Mouse (Mus musculus): ENCODE data around the gene Zbtb22.

Zbtb22 gene

DNA sequence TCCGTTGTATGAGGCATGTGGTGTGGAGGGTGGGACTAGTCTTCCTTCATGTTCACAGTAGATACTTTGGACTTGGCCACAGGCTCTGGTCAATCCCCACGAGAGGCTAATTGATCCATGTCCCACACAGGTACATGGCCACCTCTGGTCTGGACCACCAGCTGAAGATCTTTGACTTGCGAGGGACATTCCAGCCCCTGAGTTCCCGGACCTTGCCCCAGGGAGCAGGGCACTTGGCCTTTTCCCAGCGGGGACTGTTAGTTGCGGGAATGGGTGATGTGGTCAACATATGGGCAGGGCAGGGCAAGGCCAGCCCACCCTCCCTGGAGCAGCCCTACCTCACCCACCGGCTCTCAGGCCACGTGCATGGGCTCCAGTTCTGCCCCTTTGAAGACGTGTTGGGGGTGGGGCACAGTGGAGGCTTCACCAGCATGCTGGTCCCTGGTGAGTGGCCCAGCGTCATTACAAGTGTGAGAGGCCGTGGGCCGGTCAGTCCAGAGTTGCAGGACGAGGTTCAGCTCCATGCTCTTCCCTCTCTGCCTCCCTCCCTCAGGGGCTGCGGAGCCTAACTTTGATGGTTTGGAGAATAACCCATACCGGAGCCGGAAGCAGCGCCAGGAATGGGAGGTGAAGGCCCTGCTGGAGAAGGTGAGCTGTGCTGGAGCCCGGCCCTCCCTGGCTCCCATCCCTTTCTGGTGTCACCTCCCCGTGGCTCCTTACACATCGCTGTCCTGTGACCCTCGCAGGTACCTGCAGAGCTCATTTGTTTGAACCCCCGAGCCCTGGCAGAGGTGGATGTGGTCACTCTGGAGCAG is 32.6 kb downstream of the Zbtb22 start:
- DNase-seq, result no peak

DNA sequence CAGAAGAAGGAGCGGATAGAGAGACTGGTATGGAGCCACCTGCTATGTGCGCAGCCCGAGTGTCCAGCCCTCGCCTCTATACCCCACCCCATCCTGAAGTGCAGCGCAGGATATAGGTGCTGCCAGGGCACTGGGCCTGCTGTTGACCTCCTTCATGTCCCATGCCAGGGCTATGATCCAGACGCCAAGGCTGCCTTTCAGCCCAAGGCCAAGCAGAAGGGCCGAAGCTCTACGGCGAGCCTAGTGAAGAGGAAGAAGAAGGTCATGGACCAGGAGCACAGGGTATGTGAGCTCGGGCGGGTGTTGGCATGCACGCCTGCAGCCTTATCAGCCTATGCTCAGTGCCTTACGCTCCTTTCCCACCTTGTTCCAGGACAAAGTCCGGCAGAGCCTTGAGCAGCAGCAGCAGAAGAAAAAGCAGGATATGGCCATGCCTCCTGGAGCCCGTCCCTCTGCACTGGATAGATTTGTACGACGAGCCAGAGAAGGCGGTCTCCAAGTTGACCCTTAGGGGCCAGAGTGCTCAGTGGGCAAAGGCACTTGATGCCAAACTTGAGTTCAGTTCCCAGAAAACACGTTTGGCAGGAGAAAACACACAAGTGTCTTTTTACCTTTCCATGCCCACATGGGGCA is 33.3 kb downstream of the Zbtb22 start:
- no peak for DNase-seq

DNA sequence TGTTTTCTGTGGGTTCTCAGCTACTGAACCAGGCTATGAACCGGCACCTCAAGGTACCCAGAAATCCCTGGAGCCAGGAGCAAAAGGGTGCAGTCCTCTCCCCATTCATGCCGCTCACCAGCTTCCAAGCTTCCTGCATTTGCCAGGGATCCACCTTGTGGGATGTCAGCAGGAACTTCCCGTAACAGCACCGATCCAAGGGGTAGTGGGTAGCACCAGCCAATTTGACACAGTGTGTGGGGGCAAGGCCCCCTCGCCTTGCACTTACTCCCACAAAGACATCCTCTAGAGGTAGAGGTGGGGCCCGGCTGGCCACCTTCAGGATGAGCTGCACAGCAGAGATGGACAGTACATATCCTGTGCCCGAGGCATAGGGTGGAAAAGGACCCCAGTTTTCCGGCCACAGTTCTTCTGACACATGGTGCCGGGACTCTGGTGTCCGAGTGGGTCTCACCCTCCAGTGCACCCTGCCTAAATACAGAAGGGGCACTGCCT is 34.5 kb downstream of the Zbtb22 start:
- no peak for DNase-seq

DNA sequence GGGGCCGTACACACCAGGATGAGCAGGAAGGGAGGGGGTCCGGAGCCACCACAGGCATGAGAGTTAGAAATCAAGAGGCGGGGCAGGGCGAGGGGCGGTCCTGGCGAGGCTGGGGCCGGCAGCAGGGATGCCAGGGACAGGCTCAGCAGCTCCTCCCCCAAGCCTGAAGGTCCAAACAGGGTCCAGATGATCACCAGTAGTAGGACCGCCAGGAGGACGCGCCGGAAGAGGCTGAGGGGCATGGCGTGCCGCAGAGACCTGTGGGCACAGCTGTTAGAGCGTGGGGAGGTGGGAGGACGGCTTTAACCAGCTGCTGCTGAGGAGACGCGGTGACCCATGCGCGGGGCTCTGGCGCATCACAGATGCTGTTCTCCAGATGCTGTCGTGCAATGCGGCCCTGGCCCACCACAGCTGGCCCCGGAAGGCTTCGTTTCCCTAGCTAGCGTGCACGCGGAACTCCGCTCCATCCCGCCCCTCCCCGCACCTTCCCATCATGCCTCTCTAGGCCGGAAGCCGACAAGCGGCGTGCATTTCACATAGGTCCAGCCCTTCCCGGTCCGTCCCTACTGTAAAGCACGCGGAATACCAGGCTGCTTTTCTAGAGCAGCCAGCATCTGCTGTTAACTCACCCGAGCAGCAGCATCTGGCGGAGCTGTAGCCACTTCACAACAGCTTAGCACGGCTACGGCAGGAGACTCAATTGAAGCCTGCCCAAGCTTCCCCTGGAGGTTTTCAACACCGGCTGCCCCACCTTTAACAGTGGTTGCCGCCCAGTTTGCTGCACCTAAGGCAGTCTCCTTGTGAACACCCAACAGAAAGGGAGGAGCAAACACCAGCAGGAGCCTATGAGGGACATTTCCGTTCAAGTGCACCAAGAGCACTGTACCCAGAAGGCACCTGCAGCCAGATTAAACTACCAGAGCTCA is 35.6 kb downstream of the Zbtb22 start, which contains the start of gene B3galt4:
TSS of gene B3galt4 (minus strand) at position 468 of the 926 bp plus-strand sequence.
- peak; percentile 73 to 88 for DNase-seq

- peak in 1 of 2 experiments; percentile 3 for DNase-seq
Observed at GRCm38 (mm10) chr17:33952015-33952414, 36.3 kb downstream of the Zbtb22 start.

DNA sequence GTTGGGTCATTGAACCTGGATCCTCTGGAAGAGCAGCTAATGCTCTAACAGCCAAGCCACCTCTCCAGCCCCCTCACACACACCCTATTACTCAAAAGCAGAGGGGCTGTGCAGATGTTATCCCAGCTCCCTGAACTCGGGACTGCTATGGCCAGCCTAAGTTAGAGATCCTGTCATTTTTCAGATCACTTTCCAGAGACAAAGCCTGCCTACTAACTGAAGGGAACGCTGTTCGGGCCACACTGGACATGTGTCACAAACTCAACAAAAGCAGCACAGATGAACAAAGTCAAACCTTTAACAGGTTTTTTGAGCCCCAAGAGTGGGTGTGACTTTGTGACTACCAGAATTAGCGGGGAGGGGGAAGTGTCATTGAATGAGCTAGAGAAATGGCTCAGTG is 37.2 kb downstream of the Zbtb22 start:
- no peak for DNase-seq

DNA sequence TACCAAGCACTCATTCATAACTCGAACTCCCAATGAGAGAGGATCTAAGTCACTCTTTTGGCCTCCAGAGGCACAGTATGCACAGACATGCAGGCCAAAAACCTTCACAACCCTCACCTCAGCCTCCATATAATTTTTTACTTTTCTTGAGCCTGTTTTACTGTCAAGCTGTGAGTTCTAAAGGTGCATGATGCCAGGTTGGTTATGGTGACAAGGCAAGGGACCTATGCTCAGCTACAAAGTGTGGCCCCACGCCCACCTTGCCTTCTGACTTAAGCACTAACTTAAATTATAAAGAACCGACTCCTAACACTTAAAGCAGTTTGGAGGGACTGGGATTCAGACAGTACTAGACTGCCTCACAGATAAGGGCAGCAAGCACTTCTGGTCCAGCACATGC is 37.6 kb downstream of the Zbtb22 start:
- DNase-seq, result no peak

- no peak for DNase-seq
Observed at GRCm38 (mm10) chr17:33953961-33954565, 38.4 kb downstream of the Zbtb22 start.

- no peak for DNase-seq
Observed at GRCm38 (mm10) chr17:33954646-33955554, 39.2 kb downstream of the Zbtb22 start.

- DNase-seq, result peak; percentile 96
Observed at GRCm38 (mm10) chr17:33955555-33956214, 40.0 kb downstream of the Zbtb22 start, which contains the start of the genes Vps52 and Rps18. TSS of gene Vps52 (plus strand) at chr17:33955812. TSS of gene Rps18 (minus strand) at chr17:33956001.

GRCm38 (mm10) chr17:33956336-33956735 is 40.6 kb downstream of the Zbtb22 start:
- DNase-seq, result no peak

DNA sequence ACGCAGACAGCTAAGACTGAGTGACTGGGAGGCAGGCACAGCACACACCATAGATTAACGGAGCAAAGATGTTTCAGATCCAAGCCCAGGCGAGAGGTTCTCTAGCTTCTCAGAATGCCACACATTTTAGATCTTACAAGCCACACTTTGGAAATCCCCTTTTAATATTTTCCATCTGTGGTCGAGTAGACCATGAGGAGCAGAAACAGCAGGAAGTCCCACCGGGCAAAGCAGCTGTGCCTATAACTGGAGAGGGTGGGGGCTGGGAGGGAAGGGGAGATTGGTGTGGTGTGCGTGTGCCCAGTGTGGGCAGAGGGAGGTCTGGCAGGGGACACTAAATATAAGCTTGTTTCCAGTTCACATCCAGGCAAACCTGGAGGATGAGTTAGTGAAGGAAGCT is 41.8 kb downstream of the Zbtb22 start:
- DNase-seq, result peak in 1 of 2 experiments; percentile 4

- peak in 1 of 2 experiments; percentile 3 for DNase-seq
Observed at GRCm38 (mm10) chr17:33958451-33958850, 42.7 kb downstream of the Zbtb22 start.

DNA sequence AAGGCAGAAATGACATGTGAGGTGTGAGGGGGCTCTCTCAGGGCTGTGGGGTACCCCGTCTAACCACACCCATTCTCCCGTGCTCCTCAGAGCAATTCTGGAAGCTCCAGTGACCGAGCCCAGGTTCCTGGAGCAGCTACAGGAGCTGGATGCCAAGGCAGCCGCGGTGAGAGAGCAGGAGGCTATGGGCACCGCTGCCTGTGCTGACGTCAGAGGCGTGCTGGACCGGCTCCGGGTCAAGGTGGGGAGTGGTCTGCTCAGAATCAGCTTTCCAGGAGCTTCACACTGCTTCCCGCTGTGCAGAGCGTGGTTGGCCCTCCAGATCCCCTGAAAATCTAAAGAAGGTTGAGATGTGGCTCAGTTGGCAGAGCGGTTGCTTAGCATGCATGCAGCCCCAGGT is 43.4 kb downstream of the Zbtb22 start:
- peak in 1 of 2 experiments; percentile 17 for DNase-seq

DNA sequence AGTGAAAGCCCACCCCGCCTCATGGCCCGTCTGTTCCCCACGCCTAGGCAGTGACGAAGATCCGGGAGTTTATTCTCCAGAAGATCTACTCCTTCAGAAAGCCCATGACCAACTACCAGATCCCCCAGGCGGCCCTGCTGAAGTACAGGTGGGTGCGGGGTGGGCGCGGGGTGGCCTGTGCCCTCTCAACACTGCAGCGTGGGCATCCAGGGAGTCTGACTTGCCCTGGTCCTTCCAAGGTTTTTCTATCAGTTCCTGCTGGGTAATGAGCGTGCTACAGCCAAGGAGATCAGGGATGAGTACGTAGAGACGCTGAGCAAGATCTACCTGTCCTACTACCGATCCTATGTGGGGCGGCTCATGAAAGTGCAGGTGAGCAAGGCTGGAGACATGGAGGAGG is 44.2 kb downstream of the Zbtb22 start:
- peak in 1 of 2 experiments; percentile 10 for DNase-seq

GRCm38 (mm10) chr17:33962876-33963275 is 47.2 kb downstream of the Zbtb22 start:
- DNase-seq, result peak in 1 of 2 experiments; percentile 2

GRCm38 (mm10) chr17:33965082-33965845 is 49.6 kb downstream of the Zbtb22 start:
- no peak for DNase-seq

DNA sequence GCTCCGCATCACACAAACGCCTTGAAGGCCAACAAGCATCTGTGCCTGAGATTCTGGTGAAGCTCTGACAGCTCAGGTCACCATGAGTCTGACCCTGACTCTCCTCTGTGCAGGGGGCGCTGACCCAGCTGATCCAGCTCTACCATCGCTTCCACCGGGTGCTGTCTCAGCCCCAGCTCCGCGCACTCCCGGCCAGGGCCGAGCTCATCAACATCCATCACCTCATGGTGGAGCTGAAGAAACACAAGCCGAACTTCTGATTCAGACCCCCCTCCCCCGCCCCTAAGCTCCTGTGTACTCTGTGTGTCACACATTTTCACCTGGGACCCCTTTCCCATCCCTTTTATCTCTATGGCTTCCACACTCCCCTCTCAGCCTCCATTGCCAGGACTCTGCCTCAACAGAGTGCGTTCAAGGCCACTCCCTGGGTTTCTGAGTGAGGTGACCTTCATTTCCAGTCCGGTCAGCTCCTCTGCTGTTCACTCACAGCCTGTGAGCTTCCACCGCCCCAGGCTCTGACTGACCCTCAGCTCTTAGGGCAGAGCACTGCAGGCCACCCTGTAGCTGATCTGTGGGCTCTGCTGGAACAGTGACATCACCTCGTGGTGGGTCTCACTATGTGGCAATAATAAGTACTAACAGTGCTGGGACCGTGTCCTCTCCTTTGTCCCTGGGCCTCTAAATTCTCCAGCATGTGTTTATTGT is 50.3 kb downstream of the Zbtb22 start:
- no peak for DNase-seq

GRCm38 (mm10) chr17:33968489-33968888 is 52.8 kb downstream of the Zbtb22 start:
- peak; percentile 85 to 88 for DNase-seq

All from cerebellum, postnatal 25 days (tissue).